Mouse (Mus musculus) intestine, embryonic 14.5 days (tissue): ENCODE data around the gene Zp3. TPM values are rescaled to one million over a fixed set of nuclear protein-coding genes. Genes with fewer than 3 reads are reported as not detected.

ENCODE experiments used
- ATAC-seq: fragments of 200-750 bp; cut with Nextera tagmentation; replicated peaks from 2 replicates; pipeline ENCODE4 v1.8.0; 2017; ENCODE audit warnings: low read depth, moderate number of reproducible peaks, moderate TSS enrichment, moderate library complexity; ENCODE audit not compliant: low FRiP score, low TSS enrichment
- DNase-seq: peaks from one replicate; pipeline ENCODE4 v3.0.0-alpha.2; 2018; ENCODE audit warnings: low spot score
- H3K27ac ChIP-seq: fragments of 300-500 bp; sonication (generic); 2 replicates; pipeline ENCODE4 v1.5.1; 2014; ENCODE audit warnings: low read depth, mild to moderate bottlenecking, control low read depth
- H3K27me3 ChIP-seq: fragments of 300-500 bp; sonication (generic); replicated peaks from 2 replicates; pipeline ENCODE4 v1.6.1; 2014; ENCODE audit warnings: low read length, control low read depth; ENCODE audit not compliant: control insufficient read depth, insufficient read depth
- H3K36me3 ChIP-seq: fragments of 300-500 bp; sonication (generic); 2 replicates; pipeline ENCODE4 v1.6.1; 2014; ENCODE audit warnings: low read length, control low read depth; ENCODE audit not compliant: control insufficient read depth, insufficient read depth
- H3K4me1 ChIP-seq: fragments of 300-500 bp; sonication (generic); replicated peaks from 2 replicates; pipeline ENCODE4 v1.6.1; 2014; ENCODE audit warnings: low read length, control low read depth, mixed read lengths; ENCODE audit not compliant: control insufficient read depth, insufficient read depth
- H3K4me2 ChIP-seq: fragments of 300-500 bp; sonication (generic); 2 replicates; pipeline ENCODE4 v1.6.1; 2014; ENCODE audit warnings: low read length
- H3K4me3 ChIP-seq: fragments of 300-500 bp; sonication (generic); 2 replicates; pipeline ENCODE4 v1.5.1; 2014; ENCODE audit warnings: low read depth, low read length, control low read depth, mixed read lengths
- H3K9ac ChIP-seq: fragments of 300-500 bp; sonication (generic); 2 replicates; pipeline ENCODE4 v1.6.1; 2014; ENCODE audit warnings: mild to moderate bottlenecking, low read length
- H3K9me3 ChIP-seq: fragments of 300-500 bp; sonication (generic); 2 replicates; pipeline ENCODE4 v1.6.1; 2016; ENCODE audit warnings: low read length, control low read depth; ENCODE audit not compliant: control insufficient read depth
- WGBS: fragments of 180-500 bp; shearing (Covaris S2); extraction: QIAGEN DNeasy Blood & Tissue Kit; methylation state at CpG from one replicate; pipeline ENCODE4 v1.1.7; 2014; 5-methylcytosine and 5-hydroxymethylcytosine counted together
- polyA plus RNA-seq: library from polyadenylated mRNA; unstranded; fragments of >200 nt; fragmentation: Nextera tagmentation; extraction: Ambion mirVana; gene quantifications from 2 replicates; pipeline ENCODE4 v1.2.1, GENCODE M21; 2014

The Zp3 gene
- polyA plus RNA-seq, 1 experiment from 2014 or later: not detected

DNA sequence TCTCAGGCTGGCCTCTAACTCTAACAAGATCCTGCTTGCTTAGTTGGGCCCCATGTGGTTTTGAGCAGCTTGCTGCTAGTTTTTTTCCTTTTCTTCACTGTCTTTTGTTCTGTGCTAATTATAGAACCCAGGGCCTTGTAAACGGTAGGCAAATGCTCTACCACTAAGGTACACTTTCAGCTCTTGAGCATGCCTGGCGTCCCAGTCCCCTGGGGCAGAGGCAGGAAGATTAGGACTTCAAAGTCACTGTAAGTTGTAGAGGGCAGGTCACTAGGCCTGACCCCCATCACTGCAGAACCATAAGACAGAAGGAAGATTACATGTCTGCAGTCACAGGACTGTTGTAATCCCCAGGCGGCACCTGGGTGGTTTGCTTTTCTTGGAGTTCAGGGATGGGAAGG, 22.9 kb downstream of the Zp3 start:
- no peak overlapping the region for H3K4me2 ChIP-seq
- DNase-seq (no peak), ATAC-seq (no peak)
- no peak overlapping the region for H3K9ac ChIP-seq
- H3K4me3 ChIP-seq: no peak overlapping the region
- peaks cover 25% of the 10 kb centered on the region for H3K36me3 ChIP-seq
- no peak overlapping the region for H3K27ac ChIP-seq
- H3K4me1 ChIP-seq: no peaks in the 10 kb centered on the region; the same call in 1 of the 2 replicates
- 33% methylated on average over 3 of the region's 3 CpGs for WGBS
- H3K9me3 ChIP-seq: no peaks in the 10 kb centered on the region
- H3K27me3 ChIP-seq: no peaks in the 10 kb centered on the region

DNA sequence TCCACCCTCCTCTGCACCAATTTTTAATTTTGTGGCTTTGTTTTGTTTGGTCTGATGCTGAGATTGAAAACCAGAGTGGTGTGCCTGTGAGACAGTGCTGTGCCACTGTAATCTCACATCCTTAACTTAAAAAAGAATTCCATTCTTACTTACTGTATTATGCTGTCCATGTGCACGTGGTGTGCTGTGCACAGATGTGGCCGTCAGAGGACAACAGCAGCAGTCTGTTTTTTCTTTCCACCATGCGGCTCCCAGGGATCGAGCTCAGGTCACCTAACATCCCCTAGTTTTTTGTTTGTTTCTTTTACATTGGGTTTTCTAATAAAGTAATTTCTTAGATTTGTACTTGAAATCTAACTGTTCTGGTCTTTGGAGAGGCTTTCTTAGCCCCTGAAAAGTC, 24.6 kb downstream of the Zp3 start:
- H3K36me3 ChIP-seq: peaks cover 7% of the 10 kb centered on the region; the same call in 1 of the 2 replicates
- 80% methylated on average over 4 of the region's 4 CpGs for WGBS

DNA sequence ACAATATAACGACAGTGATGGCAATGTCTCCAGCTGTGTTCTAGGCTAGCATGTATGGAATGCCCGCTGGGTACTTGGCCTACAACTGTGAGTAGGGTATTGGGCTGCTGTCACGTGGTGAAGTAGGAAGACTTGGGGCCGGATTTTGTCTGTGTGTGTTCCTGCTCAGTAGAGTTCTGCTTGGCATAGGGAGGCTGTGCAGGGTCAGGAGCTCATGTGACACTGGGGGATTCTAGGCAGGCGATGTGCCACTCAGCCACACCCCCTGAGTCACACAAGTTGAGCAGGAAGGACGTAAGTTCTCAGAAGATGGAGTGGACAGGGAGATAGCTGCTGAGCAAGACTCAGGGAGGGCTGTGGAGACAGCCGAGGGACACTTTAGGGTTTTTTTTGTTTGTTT, 27.8 kb downstream of the Zp3 start:
- ATAC-seq: no peak

More for the DNA sequence above, 24.6 kb downstream of the Zp3 start:
- no peak overlapping the region for H3K4me2 ChIP-seq
- H3K9me3 ChIP-seq: no peaks in the 10 kb centered on the region
- DNase-seq: no peak
- no peak overlapping the region for H3K27ac ChIP-seq
- no peak overlapping the region for H3K9ac ChIP-seq
- H3K4me3 ChIP-seq: no peak overlapping the region
- no peaks in the 10 kb centered on the region for H3K27me3 ChIP-seq
- H3K4me1 ChIP-seq: no peaks in the 10 kb centered on the region; the same call in 1 of the 2 replicates
- no peak for ATAC-seq

DNA sequence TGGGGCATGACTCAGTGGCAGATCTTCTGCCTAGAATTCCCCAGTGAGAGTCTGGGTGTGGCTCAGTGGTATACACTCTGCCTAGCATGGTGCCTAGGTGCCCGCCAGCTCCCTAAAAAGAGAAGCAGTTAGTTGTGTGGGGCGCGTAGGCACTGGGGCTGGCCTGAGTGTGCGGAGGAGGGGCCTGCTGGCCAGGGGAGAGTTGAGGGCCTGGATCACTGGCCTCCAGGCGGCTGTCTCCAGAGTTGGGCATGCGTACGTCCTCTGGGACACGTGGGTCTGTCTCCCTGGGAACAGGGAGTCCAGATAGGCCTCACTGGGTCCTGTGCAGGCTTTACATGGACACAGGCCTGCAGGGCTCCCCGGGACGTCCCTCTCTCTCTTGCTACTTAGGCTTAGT, 35.0 kb downstream of the Zp3 start:
- DNase-seq: no peak
- no peaks in the 10 kb centered on the region for H3K9me3 ChIP-seq
- H3K4me1 ChIP-seq: no peaks in the 10 kb centered on the region
- H3K4me2 ChIP-seq: no peak overlapping the region
- H3K9ac ChIP-seq: no peak overlapping the region
- peaks cover 50% of the 10 kb centered on the region for H3K36me3 ChIP-seq
- no peaks in the 10 kb centered on the region for H3K27me3 ChIP-seq
- no peak for ATAC-seq
- H3K4me3 ChIP-seq: no peak overlapping the region
- no peak overlapping the region for H3K27ac ChIP-seq
- WGBS: 78% methylated on average over 10 of the region's 10 CpGs

More for the DNA sequence above, 27.8 kb downstream of the Zp3 start:
- DNase-seq: no peak
- Histone ChIP-seq H3K27ac (no peak overlapping the region), H3K4me1 (no peaks in the 10 kb centered on the region), H3K9ac (no peak overlapping the region), H3K4me3 (no peak overlapping the region), H3K4me2 (no peak overlapping the region), H3K9me3 (no peaks in the 10 kb centered on the region), H3K27me3 (no peaks in the 10 kb centered on the region), H3K36me3 (peaks cover 28% of the 10 kb centered on the region)
- 77% methylated on average over 7 of the region's 7 CpGs for WGBS

DNA sequence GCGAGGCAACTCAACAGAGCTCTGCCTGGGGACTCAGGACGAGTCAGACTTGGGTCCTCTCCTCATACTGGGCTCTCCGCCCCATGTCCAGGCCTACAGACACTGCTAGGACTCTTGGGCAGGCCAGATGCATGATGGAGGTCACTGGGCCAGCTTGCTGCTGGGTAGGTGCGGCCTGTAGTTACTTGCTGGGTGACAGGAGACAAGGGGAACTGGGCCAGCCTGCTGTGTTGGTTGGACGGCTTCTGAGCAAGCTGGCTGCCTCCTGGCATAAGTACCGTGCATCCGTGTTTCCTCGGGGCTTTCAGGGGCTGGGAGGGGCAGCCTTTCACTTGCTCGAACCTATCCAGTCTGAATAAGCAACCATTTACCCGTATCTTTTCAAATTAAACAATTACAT, 35.7 kb downstream of the Zp3 start:
- no peak for ATAC-seq
- Histone ChIP-seq H3K27me3 (no peaks in the 10 kb centered on the region), H3K4me3 (no peak overlapping the region), H3K9ac (no peak overlapping the region), H3K27ac (no peak overlapping the region), H3K9me3 (no peaks in the 10 kb centered on the region), H3K36me3 (peaks cover 47% of the 10 kb centered on the region), H3K4me1 (no peaks in the 10 kb centered on the region), H3K4me2 (no peak overlapping the region)
- 86% methylated on average over 10 of the region's 10 CpGs for WGBS
- DNase-seq: no peak

DNA sequence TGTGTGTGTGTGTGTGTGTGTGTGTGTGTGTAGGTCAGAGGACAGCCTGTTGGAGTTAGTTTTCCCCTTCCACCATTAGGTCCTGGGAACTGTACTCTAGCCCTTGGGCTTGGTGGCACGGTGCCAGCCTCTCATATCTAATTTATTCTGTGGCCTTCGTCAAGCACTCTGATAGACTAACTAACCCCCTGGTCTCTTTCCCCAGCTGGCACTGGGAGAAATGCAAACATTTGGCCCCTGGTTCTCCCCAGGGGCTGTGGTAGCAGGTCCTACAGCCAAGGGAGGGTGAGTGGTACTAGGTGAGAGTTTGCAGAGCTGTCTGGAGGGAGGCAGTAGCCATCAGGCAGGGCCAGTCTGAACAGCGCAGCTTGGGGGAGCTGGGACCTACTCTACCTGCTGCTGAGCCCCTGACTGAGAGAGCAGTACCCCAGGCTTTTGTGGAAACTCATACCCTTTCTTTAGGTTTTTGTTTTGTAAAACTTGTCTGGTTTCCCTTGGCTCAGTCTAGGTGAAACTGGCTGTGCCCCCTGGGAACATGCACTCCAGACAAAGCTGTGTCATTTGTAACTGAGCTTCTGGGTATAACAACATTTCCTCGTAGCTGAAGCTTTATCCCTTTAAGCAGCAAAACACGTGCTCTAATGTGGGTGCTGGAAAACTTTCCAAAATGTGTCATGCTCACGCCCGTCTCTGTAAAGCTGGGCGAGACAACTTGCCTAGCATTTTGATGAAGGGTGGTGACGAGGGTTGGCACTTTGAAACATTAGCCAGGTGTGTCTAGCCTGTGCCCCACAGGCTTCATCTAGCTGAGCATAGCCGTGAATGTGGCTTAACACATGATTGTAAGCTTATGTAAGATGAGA, 36.3 kb downstream of the Zp3 start:
- Histone ChIP-seq H3K4me1 (no peaks in the 10 kb centered on the region), H3K27me3 (no peaks in the 10 kb centered on the region), H3K9me3 (no peaks in the 10 kb centered on the region), H3K9ac (no peak overlapping the region), H3K27ac (no peak overlapping the region), H3K4me2 (no peak overlapping the region), H3K4me3 (no peak overlapping the region), H3K36me3 (peaks cover 48% of the 10 kb centered on the region)
- no peak for DNase-seq
- no peak for ATAC-seq
- WGBS: 77% methylated on average over 10 of the region's 10 CpGs

DNA sequence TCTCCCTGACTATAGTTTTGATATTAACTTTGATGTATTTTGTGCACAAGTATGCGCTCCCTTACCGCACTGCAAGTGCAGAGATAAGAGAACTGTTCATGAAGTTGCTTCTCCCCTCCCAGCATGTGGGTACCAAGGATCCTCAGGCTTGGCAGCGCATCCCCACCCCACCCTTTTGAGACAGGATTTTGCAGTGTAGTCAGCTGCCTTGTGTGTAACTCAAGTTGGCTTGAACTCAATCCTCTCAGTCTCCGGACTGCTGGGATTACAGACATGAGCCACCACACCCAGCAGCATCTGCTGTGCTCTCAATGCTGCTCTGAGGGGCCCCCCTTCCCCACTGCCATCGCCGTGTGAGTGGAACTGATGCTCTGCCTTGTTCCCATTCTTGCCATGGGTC, 37.4 kb downstream of the Zp3 start:
- DNase-seq (no peak), ATAC-seq (no peak)
- 85% methylated on average over 6 of the region's 6 CpGs for WGBS
- peaks cover 39% of the 10 kb centered on the region for H3K36me3 ChIP-seq
- no peaks in the 10 kb centered on the region for H3K4me1 ChIP-seq
- H3K4me3 ChIP-seq: no peak overlapping the region
- no peak overlapping the region for H3K9ac ChIP-seq
- no peaks in the 10 kb centered on the region for H3K9me3 ChIP-seq
- H3K27me3 ChIP-seq: no peaks in the 10 kb centered on the region
- H3K27ac ChIP-seq: no peak overlapping the region
- no peak overlapping the region for H3K4me2 ChIP-seq

DNA sequence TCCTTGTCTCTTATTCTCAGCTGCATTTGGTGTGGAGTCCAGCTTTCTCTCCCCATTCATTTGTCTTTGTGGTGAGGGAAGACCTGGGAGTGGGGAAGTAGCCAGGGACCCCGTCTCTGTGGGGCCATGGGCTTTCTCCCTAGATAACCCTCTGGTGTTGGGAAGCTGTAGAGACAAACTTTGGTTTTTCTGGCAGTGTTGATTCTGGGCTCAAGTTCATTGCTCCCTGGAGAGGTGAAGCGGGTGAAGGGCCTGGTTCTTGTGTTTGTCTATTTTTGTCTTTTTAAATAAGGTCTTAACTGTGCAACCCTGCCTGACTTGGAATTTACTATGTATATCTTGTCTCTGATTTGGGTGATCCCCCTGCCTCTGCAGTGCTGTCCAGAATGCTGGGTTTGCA, 38.8 kb downstream of the Zp3 start:
- no peak overlapping the region for H3K27ac ChIP-seq
- no peak overlapping the region for H3K4me2 ChIP-seq
- H3K27me3 ChIP-seq: no peaks in the 10 kb centered on the region
- no peak overlapping the region for H3K9ac ChIP-seq
- no peaks in the 10 kb centered on the region for H3K9me3 ChIP-seq
- H3K4me3 ChIP-seq: no peak overlapping the region
- ATAC-seq (no peak), DNase-seq (no peak)
- WGBS: 81% methylated on average over 2 of the region's 2 CpGs
- H3K4me1 ChIP-seq: no peaks in the 10 kb centered on the region
- H3K36me3 ChIP-seq: peaks cover 26% of the 10 kb centered on the region

DNA sequence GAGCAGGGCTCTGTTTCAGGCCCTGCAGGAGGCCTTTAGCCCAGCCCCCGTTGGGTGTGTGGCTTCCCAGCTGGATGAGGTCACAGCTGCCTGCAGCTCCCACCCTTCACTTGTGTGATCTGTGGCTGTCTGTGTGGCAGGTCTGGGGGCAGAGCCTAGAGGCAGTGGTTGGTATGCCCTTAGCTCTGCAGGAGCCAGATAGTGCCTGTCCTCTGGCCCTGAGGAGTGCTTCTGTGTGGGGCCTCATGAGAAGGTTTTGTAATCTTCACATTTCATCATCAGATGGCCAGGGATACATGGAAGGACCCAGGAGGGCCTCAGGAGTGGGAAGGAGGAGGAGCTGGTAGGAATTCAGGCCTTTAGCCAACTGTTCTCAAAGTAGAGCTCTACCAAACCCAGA, 40.0 kb downstream of the Zp3 start:
- Histone ChIP-seq H3K4me1 (no peaks in the 10 kb centered on the region), H3K9ac (no peak overlapping the region), H3K4me3 (no peak overlapping the region), H3K27ac (no peak overlapping the region), H3K36me3 (peaks cover 26% of the 10 kb centered on the region; the same call in 1 of the 2 replicates), H3K9me3 (no peaks in the 10 kb centered on the region), H3K4me2 (no peak overlapping the region), H3K27me3 (no peaks in the 10 kb centered on the region)
- WGBS: 21% methylated on average over 1 of the region's 1 CpGs
- DNase-seq (no peak), ATAC-seq (0 out of 2 replicates have a peak, but pooled peaks have one; percentile 29)
